Mouse (Mus musculus) ES-E14 (cell line): ENCODE results near the gene Arhgef19. TPM values are rescaled to one million over a fixed set of nuclear protein-coding genes. Genes with fewer than 3 reads are reported as not detected.

Source experiments
- DNase-seq: peaks from one replicate; pipeline ENCODE4 v3.0.0-alpha.2; 2013; ENCODE audit warnings: low read depth, low spot score
- H3K27ac ChIP-seq: 2 replicates; pipeline ENCODE4 v1.5.1; 2012; ENCODE audit warnings: low read depth, mild to moderate bottlenecking, low read length, moderate library complexity, mixed read lengths; ENCODE audit not compliant: poor library complexity, insufficient read depth, severe bottlenecking
- H3K36me3 ChIP-seq: 2 replicates; pipeline ENCODE4 v1.6.1; 2012; ENCODE audit warnings: mild to moderate bottlenecking, low read length, moderate library complexity, mixed read lengths; ENCODE audit not compliant: control insufficient read depth, poor library complexity, insufficient read depth, severe bottlenecking
- H3K4me1 ChIP-seq, 2 experiments: fragments of 150-350 bp in 1 of 2; sonication (generic) in 1 of 2; 2 replicates each; pipeline ENCODE4 v1.6.1; 2012; ENCODE audit warnings: low read length in 2 of 2, mild to moderate bottlenecking in 1 of 2, mixed read lengths in 1 of 2; ENCODE audit not compliant: control insufficient read depth in 2 of 2, insufficient read depth in 2 of 2, poor library complexity in 1 of 2
- H3K4me3 ChIP-seq, 2 experiments: fragments of 150-350 bp in 1 of 2; sonication (generic) in 1 of 2; 2 replicates each; pipeline ENCODE4 v1.5.1; 2012; ENCODE audit warnings: low read length in 2 of 2, low read depth in 1 of 2, mild to moderate bottlenecking in 1 of 2, mixed read lengths in 1 of 2; ENCODE audit not compliant: insufficient read depth in 1 of 2, poor library complexity in 1 of 2, severe bottlenecking in 1 of 2
- H3K9ac ChIP-seq: 2 replicates; pipeline ENCODE4 v1.6.1; 2012; ENCODE audit warnings: low read depth, mild to moderate bottlenecking, low read length, mixed read lengths; ENCODE audit not compliant: poor library complexity, insufficient read depth, severe bottlenecking
- H3K9me3 ChIP-seq: fragments of 150-350 bp; sonication (generic); 2 replicates; pipeline ENCODE4 v1.6.1; 2012; ENCODE audit warnings: low read depth, mild to moderate bottlenecking, low read length; ENCODE audit not compliant: control insufficient read depth, insufficient read depth
- CHD2 ChIP-seq: IDR thresholded peaks from 2 replicates; pipeline ENCODE4 v1.6.1; 2014; ENCODE audit warnings: mild to moderate bottlenecking, low read depth, low read length, inconsistent platforms
- HCFC1 ChIP-seq: IDR thresholded peaks from 2 replicates; pipeline ENCODE4 v1.6.1; 2012; ENCODE audit warnings: low read length, inconsistent platforms, borderline replicate concordance; ENCODE audit not compliant: insufficient read depth
- MAFK ChIP-seq: IDR thresholded peaks from 2 replicates; pipeline ENCODE4 v1.6.1; 2014; ENCODE audit warnings: mild to moderate bottlenecking, low read depth, low read length, inconsistent platforms; ENCODE audit not compliant: insufficient read depth
- ZC3H11A ChIP-seq: IDR thresholded peaks from 2 replicates; pipeline ENCODE4 v1.6.1; 2012; ENCODE audit warnings: low read depth, mild to moderate bottlenecking, inconsistent platforms, low read length, borderline replicate concordance
- ZNF384 ChIP-seq: IDR thresholded peaks from 2 replicates; pipeline ENCODE4 v1.6.1; 2012; ENCODE audit warnings: low read depth, low read length, inconsistent platforms
- in situ Hi-C, 2 experiments: fragments of 600-800 bp; cut with MboI; formaldehyde crosslinking; loops; one replicate each; pipeline ENCODE4 v1.15.1; 2025; ENCODE audit warnings: low sequenced_read_pairs in 2 of 2, inconsistent platforms in 1 of 2; ENCODE audit not compliant: unreplicated experiment in 2 of 2
- total RNA-seq: library from RNA; depleted of rRNA; stranded (reverse); fragments of 300-350 nt; gene quantifications from 2 replicates; pipeline ENCODE4 v1.2.3, GENCODE M21; 2012; rRNA removed

The Arhgef19 gene
- total RNA-seq = 1.7 and 2.3 TPM in 2 replicates

DNA sequence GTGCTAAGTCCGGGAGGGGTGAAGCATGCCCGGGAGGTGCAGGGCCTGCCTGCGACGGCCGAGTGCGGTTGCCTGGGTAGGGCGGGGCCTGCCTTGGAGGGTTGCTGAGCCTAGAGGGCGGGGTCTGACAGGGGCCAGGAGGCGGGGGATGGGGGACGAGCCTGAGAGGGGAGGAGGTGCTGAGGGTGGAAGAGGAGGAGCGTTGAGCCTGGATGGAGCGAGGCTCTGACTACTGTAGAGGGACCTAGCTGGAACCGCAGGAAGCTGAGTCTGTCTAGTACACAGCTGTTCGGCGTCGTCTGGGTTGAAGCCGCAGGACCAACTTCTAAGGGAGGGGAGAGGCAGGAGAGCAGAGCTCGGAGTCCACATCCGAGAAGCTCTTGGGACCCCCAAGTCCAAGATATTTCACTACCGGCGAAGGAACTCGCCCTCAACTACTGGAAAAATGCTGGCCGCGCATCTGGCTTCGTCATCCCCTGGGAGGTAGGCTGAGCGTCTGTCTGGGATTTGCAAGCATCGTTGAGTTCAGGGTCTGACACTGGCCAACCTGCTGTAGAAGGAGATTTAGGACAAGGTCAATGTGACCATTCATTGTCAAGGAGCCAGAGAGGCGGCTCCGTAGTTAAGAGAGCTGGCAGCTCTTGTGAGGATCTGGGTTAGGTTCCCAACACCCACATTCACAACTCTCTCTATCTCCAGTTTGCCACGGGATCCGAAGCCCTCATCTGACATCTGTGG lies at the start of gene Arhgef19:
Gene Arhgef19, plus strand, starts transcription at position 112 of the 738 bp plus-strand sequence.
- peak within 1 kb of the TSS; percentile 61 to 71 for H3K4me3 ChIP-seq
- no peaks in the 10 kb centered on the region for H3K9me3 ChIP-seq
- TF ChIP-seq ZNF384 (no peak), HCFC1 (no peak), ZC3H11A (no peak), MAFK (no peak), CHD2 (no peak)
- H3K9ac ChIP-seq = peak within 1 kb of the TSS; percentile 32; the same call in 1 of the 2 replicates
- H3K36me3 ChIP-seq = no peaks in the 10 kb centered on the region
- H3K27ac ChIP-seq = no peak within 1 kb of the TSS
- in situ Hi-C loops = no loop called here
- peak; percentile 95 for DNase-seq
- peaks cover 12 to 21% of the 10 kb centered on the region in 2 experiments for H3K4me1 ChIP-seq

DNA sequence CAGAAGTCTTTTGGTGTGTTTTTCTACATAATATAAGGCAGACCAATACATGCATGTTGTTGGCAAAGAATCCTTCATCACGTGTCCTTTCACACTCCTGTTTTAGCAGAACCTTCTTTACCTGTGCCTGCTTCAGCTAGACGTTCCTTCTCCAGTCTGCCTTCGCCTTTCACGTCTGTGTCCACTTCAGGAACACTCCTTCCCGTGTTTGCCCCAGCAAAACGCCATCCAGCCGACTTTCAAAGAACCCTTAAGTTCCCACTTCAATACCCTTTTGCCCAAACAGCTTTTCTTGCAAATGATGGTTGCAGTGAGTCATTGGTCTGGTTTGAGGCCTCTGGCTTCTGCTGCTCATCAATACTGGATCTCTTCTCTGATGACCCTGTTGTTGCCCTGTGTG lies 48.0 kb upstream of the Arhgef19 start:
- Histone ChIP-seq H3K9me3 (no peaks in the 10 kb centered on the region), H3K4me3 (no peak overlapping the region), H3K36me3 (peaks cover 15% of the 10 kb centered on the region), H3K9ac (no peak overlapping the region), H3K4me1 (peaks cover 0 to 2% of the 10 kb centered on the region in 2 experiments; a peak in 1 of 4 replicates), H3K27ac (no peak overlapping the region)
- in situ Hi-C loops = no loop called here
- no peak for TF ChIP-seq ZC3H11A
- no peak for TF ChIP-seq HCFC1
- TF ChIP-seq ZNF384 = no peak
- TF ChIP-seq CHD2 = no peak
- no peak for TF ChIP-seq MAFK
- no peak for DNase-seq

GRCm38 (mm10) chr4:141194553-141194952 lies 44.7 kb upstream of the Arhgef19 start:
- H3K4me1 ChIP-seq = peaks cover 0 to 4% of the 10 kb centered on the region in 2 experiments; a peak in 1 of 4 replicates
- TF ChIP-seq ZC3H11A = no peak
- no peak for TF ChIP-seq CHD2
- TF ChIP-seq ZNF384 = no peak
- TF ChIP-seq MAFK = no peak
- no peak for TF ChIP-seq HCFC1
- H3K36me3 ChIP-seq = peaks cover 27% of the 10 kb centered on the region
- H3K9me3 ChIP-seq = no peaks in the 10 kb centered on the region
- no peak for DNase-seq
- in situ Hi-C loops = no loop called here
- H3K27ac ChIP-seq = no peak overlapping the region
- H3K4me3 ChIP-seq = no peak overlapping the region
- no peak overlapping the region for H3K9ac ChIP-seq

GRCm38 (mm10) chr4:141196981-141197685 lies 42.2 kb upstream of the Arhgef19 start:
- peaks cover 30% of the 10 kb centered on the region for H3K36me3 ChIP-seq
- no peak overlapping the region for H3K9ac ChIP-seq
- DNase-seq = peak; percentile 30
- no peak overlapping the region for H3K27ac ChIP-seq
- TF ChIP-seq CHD2 = no peak
- no peak for TF ChIP-seq ZC3H11A
- no peak for TF ChIP-seq HCFC1
- no peak for TF ChIP-seq ZNF384
- TF ChIP-seq MAFK = no peak
- no peak overlapping the region for H3K4me3 ChIP-seq
- in situ Hi-C loops = no loop called here
- no peaks in the 10 kb centered on the region for H3K9me3 ChIP-seq
- H3K4me1 ChIP-seq = peaks cover 0 to 4% of the 10 kb centered on the region in 2 experiments; a peak in 1 of 4 replicates
